Mouse (Mus musculus) v-Abl transformed pro-B cells (cell line): Measurements from ENCODE around the gene Catsper3.

Experiments
- in situ Hi-C, 2 experiments: fragments of 400-800 bp; cut with MboI; formaldehyde crosslinking; loops; one replicate each; pipeline ENCODE4 v1.15.1; 2025; ENCODE audit not compliant: unreplicated experiment in 2 of 2

The Catsper3 gene

GRCm38 (mm10) chr13:55784268-55784667 is at the start of gene Catsper3:
Gene Catsper3, plus strand, starts transcription at chr13:55784568.
- in situ Hi-C loops, result no loop called here

GRCm38 (mm10) chr13:55737885-55738284 is 46.5 kb upstream of the Catsper3 start:
- in situ Hi-C loops, result loop anchor here in 1 of 2 experiments (25.0 kb wide), 1 partner anchor 224 kb away; no protein-coding TSS in a partner anchor

- in situ Hi-C loops, result loop anchor here in 1 of 2 experiments (25.0 kb wide), 1 partner anchor 220 kb away; no protein-coding TSS in a partner anchor
These were observed 42.1 kb upstream of the Catsper3 start for GRCm38 (mm10) chr13:55742306-55742705.

GRCm38 (mm10) chr13:55754380-55754779 is 30.0 kb upstream of the Catsper3 start:
- in situ Hi-C loops, result no loop called here

- in situ Hi-C loops, result no loop called here
These were observed 27.6 kb upstream of the Catsper3 start for GRCm38 (mm10) chr13:55756789-55757188.

GRCm38 (mm10) chr13:55757645-55758044 is 26.7 kb upstream of the Catsper3 start:
- in situ Hi-C loops, result no loop called here

- in situ Hi-C loops, result no loop called here
These were observed 23.8 kb upstream of the Catsper3 start for GRCm38 (mm10) chr13:55760576-55760975.

- in situ Hi-C loops, result no loop called here
These were observed 22.9 kb upstream of the Catsper3 start for GRCm38 (mm10) chr13:55761486-55761885.

- in situ Hi-C loops, result no loop called here
These were observed 10.0 kb upstream of the Catsper3 start for GRCm38 (mm10) chr13:55774352-55774751.

- in situ Hi-C loops, result no loop called here
These were observed 9.3 kb upstream of the Catsper3 start for GRCm38 (mm10) chr13:55775056-55775455.

GRCm38 (mm10) chr13:55786120-55786519 is 1.8 kb downstream of the Catsper3 start:
- in situ Hi-C loops, result no loop called here

GRCm38 (mm10) chr13:55801246-55801645 is 16.9 kb downstream of the Catsper3 start:
- in situ Hi-C loops, result no loop called here

- in situ Hi-C loops, result no loop called here
These were observed 19.6 kb downstream of the Catsper3 start for GRCm38 (mm10) chr13:55803973-55804372.

- in situ Hi-C loops, result no loop called here
These were observed 24.8 kb downstream of the Catsper3 start for GRCm38 (mm10) chr13:55809041-55809623.

GRCm38 (mm10) chr13:55809707-55810106 is 25.3 kb downstream of the Catsper3 start:
- in situ Hi-C loops, result no loop called here

GRCm38 (mm10) chr13:55810947-55811346 is 26.6 kb downstream of the Catsper3 start:
- in situ Hi-C loops, result no loop called here

- in situ Hi-C loops, result no loop called here
These were observed 29.2 kb downstream of the Catsper3 start for GRCm38 (mm10) chr13:55813490-55814016.

- in situ Hi-C loops, result no loop called here
These were observed 30.5 kb downstream of the Catsper3 start for GRCm38 (mm10) chr13:55814834-55815233.

GRCm38 (mm10) chr13:55822499-55822898 is 38.1 kb downstream of the Catsper3 start:
- in situ Hi-C loops, result no loop called here

- in situ Hi-C loops, result no loop called here
These were observed 40.0 kb downstream of the Catsper3 start for GRCm38 (mm10) chr13:55824151-55824945.

- in situ Hi-C loops, result no loop called here
These were observed 40.9 kb downstream of the Catsper3 start for GRCm38 (mm10) chr13:55825245-55825681.
